Mouse (Mus musculus) kidney, adult 18-20 months (tissue): Measurements from ENCODE around the gene Hist2h2ab.
"Not testable (repeated sequence)": the region's sequence is repeated elsewhere in the genome, so short reads cannot be mapped to it uniquely, and the experiment has no call there.

ENCODE experiments used
- DNase-seq: peaks from one replicate; pipeline ENCODE4 v3.0.0; 2021

The Hist2h2ab gene

DNA sequence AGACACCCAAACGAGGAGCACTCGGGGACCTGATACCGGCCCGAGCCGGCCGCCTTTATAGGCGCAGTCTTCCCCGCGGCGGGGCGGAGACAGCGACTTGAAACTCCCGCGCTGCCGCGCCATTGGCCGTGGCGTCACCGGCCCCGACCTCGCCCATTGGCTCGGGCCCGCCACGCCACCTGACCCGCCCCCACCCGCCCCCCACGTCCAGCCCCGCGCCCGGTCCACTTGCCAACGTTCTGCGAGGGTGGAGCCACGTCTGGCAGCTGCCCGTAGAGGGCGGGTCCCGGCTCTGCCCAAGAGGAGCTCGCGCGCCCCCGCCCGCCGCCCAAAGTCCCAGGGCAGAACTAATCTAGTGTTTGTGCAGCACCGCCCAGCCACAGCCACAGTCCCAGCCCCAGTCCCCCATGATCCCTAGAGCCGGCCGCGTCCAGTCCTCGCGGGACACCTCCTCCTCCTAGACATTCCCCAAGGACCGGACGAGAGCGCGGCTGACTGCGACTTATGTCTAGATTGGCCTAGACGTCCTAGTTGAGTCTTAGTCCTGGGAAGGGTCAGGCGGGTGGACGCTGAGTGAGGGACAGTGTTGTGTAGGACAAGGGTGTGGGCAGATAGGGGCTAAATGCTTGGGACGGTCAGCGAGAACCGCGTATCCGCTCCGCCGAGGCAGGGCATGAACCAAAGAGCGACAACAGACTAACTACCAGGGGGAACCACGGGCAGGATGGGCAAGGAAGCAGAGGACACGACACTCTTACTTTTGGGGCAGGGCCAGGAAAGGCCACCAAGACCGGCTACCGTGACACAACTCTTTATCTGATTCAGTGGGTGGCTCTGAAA lies 19.5 kb downstream of the Hist2h2ab start, which contains the start of gene Hist2h3c2:
Hist2h3c2 (minus strand) TSS at position 174 of the 840 bp plus-strand sequence.
- DNase-seq: peak; percentile 53

DNA sequence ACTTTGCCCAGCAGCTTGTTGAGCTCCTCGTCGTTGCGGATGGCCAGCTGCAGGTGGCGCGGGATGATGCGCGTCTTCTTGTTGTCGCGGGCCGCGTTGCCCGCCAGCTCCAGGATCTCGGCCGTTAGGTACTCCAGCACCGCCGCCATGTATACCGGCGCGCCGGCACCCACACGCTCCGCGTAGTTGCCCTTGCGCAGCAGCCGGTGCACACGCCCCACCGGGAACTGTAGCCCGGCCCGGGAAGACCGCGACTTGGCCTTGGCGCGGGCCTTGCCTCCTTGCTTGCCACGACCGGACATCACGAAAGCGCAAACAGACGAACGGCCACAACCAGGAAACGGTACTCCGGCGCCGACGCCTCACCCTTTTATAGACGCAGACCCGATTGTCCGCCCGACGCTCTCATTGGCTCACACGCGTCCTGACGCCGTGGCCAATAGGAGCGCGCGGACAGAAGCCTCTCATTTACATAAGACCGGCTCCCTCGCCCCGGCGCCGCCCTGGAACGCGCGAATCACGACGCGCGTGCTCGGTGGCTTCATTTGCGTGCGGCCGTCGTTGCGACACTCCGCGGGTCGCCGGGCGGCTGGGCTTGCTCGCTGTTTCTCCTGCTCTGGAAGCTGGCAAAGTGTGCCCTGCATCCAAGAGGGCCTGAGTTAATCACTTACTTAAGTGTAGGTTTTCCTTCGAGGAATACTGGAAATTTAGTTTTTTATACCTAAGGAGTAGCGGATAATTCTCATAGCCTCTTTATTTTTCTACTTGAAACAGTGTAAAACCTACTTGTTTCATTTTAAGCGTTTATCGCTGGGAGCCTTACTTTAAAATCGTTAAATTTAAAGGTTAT lies 20.5 kb downstream of the Hist2h2ab start, which contains the start of gene Hist2h2aa2:
Hist2h2aa2 (minus strand) TSS at position 328 of the 850 bp plus-strand sequence.
- DNase-seq: peak; percentile 98

DNA sequence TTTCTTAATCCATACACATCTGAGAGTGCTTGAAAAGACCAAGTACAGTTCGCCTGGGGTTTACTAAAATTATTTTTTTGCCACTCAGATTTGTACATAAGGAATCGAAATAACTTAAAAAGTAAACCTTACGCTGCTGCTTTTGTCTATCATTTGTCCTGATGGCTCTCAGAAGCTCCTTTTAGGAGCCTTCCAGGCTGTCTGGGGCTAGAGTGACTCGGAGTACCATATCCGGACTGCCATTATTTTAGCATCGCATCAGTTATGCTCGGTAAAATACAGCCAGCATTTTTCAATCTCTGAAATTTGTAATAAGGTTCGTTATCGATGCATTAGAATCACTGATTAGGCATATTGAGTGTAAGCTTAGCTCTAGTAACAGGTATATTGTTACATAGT lies 21.1 kb downstream of the Hist2h2ab start:
- DNase-seq: no peak

DNA sequence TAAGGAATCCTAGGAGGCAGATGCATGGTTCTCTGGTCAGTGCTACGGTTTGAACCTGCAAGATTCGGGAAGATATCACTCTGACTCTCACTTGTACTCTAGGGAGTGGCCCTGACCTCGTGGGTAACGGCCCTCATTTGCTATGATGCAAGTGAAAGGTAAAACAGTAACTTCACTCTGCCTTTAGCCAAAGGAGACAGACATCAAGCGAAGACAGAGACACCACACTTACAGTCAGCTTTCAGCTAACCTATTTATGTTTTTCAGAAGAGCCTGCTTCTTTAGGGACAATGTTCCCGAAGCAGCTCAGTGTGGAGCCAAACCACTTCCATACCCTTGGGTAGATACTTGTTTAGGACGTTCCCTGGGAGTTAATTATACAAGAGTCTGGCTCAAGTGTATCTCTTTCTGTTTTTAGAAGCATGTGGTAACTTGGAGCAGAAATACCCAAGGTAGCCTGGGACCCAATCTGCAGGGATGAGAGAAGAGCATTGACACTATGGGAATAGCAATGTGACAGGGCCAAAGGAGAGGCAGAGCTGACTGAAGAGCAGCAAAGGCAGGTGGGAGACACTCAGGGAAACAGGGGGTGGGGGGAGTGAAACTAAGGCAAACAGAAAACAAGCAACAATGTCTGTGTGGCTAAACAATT lies 24.4 kb downstream of the Hist2h2ab start:
- peak; percentile 15 for DNase-seq

DNA sequence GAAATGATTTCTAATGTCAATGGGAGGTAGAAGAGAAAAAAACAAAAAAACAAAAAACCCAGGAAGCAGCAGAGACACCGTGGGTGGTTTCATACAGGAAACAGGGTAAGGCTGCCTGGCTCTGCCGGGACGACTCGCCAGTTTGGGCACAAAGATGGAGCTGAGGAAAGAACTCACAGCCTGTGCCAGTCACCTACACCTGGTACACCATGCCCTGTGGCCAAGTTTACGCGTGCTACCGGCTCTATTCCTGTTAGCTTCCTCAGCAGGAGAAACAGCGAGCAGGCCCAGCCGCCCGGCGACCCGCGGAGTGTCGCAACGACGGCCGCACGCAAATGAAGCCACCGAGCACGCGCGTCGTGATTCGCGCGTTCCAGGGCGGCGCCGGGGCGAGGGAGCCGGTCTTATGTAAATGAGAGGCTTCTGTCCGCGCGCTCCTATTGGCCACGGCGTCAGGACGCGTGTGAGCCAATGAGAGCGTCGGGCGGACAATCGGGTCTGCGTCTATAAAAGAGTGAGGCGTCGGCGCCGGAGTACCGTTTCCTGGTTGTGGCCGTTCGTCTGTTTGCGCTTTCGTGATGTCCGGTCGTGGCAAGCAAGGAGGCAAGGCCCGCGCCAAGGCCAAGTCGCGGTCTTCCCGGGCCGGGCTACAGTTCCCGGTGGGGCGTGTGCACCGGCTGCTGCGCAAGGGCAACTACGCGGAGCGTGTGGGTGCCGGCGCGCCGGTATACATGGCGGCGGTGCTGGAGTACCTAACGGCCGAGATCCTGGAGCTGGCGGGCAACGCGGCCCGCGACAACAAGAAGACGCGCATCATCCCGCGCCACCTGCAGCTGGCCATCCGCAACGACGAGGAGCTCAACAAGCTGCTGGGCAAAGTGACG lies 25.6 kb downstream of the Hist2h2ab start, which contains the start of gene Hist2h2aa1:
Hist2h2aa1 (plus strand) TSS at position 495 of the 884 bp plus-strand sequence.
- peak; percentile 89 for DNase-seq

DNA sequence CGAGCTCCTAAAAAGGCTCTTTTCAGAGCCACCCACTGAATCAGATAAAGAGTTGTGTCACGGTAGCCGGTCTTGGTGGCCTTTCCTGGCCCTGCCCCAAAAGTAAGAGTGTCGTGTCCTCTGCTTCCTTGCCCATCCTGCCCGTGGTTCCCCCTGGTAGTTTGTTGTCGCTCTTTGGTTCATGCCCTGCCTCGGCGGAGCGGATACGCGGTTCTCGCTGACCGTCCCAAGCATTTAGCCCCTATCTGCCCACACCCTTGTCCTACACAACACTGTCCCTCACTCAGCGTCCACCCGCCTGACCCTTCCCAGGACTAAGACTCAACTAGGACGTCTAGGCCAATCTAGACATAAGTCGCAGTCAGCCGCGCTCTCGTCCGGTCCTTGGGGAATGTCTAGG lies 26.4 kb downstream of the Hist2h2ab start:
- DNase-seq: not testable (repeated sequence)

DNA sequence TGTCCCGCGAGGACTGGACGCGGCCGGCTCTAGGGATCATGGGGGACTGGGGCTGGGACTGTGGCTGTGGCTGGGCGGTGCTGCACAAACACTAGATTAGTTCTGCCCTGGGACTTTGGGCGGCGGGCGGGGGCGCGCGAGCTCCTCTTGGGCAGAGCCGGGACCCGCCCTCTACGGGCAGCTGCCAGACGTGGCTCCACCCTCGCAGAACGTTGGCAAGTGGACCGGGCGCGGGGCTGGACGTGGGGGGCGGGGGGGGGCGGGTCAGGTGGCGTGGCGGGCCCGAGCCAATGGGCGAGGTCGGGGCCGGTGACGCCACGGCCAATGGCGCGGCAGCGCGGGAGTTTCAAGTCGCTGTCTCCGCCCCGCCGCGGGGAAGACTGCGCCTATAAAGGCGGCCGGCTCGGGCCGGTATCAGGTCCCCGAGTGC lies 26.8 kb downstream of the Hist2h2ab start, which contains the start of gene Hist2h3c1:
Hist2h3c1 (plus strand) TSS at position 259 of the 430 bp plus-strand sequence.
- DNase-seq: not testable (repeated sequence)

DNA sequence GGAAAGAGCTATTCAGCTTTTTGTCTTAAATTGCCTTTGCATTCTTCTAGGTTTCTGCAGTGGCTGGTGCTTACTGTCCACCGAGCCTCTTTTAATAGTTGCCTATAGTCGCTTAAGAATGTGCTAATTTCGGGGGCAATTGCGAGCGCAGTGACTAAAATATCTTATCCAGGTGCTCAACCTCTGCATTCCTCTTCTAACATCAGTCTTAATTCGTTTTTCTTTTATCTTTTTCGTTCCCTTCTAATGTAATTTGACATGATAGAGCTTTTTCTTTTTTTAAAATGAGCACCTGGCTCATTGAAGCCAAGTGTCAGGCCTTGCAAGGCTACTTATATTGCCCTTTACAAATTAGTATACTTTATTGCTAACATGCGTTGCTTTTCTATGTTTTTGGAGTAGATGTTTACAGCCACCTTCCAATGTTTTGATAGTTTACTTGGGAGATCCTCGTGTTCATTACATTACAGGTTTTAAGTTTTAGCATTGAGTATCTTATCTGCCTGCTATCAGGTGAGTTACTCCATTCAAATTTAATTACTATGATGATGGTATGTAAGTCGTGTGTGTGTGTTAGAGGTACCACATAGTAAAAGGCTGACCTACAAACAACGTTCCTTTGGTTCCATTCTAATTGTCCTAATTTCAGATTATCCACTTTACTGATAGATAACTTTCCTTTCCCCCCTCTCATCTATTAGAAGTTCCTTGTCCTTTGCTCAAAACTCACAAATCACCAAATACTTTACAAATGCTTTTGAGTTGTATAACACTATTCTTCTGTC lies 27.9 kb downstream of the Hist2h2ab start:
- DNase-seq: no peak

DNA sequence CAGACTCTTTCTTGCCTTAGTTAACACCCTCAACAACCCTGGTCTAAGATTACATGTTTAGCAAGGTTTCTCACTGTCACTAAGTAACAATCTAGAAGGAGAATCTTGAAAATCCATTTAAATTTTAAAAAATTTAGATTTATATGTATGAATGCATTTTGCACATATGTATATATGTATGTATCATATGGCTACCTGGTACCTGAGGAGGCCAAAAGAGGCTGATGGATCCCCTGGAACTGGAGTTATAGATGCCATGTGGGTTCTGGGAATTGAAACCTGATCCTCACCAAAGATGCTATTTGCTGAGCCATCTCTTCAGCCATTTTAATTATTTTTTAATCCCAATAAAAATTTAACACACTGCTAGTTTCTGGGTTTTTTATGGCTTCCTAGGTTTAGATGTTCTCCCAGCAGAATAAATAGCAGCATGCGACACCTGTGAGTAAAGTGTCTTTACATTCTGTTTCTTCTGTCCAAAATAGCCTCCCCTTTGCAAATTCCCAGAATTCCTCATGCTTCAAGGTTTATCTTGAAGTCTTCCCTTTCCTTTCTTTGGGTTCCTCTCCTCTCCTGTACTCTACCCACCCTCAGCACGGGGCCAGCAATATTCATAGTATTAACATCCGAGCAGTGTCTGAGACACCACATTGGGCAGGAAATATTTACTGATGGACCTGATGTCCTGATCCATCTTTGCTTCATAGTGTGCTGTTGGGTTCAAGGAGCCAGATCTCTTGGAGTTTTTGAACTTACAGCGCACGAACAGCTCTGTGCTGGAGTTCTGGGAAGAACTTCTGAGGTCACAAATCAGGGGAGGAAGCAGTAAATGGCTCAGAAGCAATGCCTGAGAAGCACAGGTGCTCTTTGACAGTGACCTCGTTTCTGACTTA lies 28.7 kb downstream of the Hist2h2ab start:
- no peak for DNase-seq

DNA sequence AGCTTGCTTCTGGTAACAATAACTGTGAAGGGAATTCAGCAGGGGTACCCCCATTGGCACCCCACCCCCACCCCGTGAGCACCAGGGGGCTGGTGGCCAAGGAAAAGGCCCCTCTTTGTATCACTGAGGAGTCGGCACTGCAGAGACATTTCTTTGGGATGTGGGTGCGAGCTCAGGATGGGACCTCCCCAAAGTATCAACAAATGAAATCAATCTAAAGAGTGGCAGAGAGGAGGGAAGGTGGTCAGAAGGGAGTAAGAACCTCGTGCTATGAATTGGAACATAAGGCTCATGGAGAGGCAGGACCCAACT lies 29.3 kb downstream of the Hist2h2ab start:
- no peak for DNase-seq

DNA sequence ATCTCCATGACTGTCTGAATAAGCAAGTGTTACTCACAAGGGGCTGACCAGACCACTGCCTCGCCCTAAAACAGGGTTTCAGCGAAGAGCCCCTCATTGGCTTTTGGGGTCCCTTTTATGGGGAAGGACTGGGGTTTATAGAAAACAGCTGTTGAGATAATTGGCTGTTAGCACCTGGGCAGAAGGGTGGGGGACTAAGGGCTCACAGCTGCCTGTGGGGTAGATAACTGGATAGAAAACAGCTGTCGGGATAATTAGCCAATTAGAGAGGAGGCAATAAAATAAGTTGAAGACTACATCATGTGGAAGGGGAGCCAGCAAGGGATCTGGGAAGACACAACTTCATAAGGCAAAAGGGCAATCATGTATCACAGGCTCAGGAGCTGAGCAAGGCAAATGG lies 31.2 kb downstream of the Hist2h2ab start:
- DNase-seq: no peak

DNA sequence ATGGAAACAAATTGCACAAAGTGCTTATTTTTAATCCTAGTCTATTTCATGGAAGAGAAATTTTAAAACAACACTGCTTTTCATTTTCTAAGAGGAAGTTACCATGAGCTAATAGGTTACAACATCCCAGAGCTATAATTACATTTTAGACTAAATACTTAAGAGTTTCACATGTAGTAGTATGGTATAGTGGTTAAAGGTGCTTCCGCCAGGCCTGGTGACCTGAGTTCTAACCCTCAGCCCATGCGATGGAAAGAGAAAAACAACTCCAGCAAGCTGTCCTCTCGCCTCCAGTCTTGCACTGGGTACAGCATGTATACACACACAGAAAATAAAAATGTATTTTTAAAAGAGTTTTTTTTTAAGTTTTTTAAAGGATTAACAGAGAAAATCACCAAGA lies 32.1 kb downstream of the Hist2h2ab start:
- no peak for DNase-seq

DNA sequence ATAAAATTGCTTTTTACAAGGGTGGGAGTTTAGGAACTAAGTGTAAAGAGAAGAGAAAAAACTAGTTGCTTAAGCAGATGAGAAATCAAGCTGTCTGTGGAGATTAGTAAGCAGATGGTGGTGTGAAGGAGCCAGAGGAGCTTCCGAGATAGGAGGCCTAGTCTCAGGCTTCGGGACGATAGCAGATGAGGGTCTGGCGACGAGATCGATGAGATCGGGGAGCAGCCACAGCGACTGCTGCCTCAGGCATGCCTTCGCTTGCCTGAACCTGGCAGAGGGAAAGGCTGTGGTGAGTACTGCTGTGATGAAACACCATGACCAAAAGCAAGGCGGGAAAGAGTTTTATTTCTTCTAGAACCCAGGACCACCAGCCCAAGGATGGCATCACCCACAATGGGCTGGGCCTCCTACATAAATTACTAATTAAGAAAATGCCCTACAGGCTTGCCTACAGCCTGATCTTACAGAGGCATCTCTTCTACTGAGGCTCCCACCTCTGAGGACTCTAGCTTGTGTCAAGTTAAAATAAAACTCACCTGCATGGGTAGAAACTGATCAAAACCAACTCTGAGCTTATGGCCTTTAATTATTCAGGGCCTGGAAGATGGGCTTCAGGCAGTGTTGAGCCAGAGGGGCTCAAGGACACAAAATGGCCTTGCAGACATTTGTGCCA lies 35.2 kb downstream of the Hist2h2ab start:
- DNase-seq: no peak

DNA sequence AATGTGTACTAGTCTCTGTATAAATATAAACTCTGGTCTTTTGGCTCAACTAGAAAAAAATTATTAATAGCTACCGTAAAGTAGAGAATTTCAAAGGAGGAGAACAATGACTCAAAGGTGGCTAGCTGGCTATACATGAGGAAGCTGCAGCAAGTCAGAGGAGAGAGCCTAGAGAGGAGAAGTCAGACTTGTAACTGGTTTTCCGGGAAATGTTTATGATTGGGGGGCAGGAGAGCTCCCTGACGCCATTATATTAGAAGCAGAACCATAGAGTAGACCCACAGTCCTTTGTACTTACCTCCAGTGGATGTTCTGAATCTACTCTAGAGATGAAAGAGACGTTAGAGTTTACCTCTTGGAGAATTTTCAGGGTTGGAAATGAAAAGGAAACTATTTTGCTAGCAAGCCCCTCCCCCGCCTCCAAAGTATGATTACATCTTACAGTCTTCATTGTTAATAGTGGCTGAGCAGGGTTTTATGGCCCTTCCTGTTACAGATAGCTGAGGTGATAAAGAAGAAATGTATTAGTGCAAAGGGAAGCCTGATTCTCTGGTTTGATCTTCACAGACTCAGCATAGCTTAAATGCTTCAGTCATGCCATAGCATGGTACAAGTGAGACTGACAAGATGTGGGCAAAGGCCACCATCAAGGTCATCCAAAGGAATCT lies 36.4 kb downstream of the Hist2h2ab start:
- no peak for DNase-seq

DNA sequence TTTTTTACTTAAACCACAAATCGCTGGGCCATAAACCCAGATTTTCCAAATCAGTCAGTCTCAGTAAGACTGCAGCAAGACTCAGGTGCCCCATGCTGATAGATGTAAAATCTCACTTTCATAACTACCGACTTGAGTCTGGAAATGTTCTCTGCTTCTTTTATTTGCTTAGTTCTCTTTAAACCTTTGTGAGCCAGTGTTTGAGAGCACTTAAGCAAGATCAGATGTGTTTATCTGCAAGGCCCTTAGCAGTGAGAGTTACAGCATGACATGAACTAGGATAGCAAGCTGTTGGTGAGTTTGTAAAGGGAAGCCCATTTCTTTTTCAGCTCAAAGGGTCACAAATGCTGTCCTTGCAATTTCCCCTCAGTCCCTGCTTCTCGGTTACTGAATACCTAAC lies 37.5 kb downstream of the Hist2h2ab start:
- DNase-seq: no peak

DNA sequence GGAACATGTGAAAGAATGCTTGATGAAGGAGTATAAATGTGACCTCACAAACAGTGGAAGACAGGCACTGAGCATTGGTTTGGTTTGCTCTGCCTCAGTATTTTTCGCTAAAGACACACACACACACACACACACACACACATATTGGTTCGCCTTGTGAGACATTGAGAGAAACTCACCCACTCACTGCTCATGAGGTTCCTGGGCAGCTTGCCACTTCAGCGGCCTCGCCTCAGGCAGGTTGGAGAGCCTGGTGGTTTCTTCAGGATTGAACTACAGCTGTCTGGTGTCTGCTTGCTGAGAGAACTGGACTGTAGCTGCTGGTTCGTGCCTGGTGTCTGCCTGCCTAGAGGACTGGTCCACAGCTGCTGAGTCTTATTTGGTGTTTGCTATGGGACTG lies 40.6 kb downstream of the Hist2h2ab start:
- no peak for DNase-seq

DNA sequence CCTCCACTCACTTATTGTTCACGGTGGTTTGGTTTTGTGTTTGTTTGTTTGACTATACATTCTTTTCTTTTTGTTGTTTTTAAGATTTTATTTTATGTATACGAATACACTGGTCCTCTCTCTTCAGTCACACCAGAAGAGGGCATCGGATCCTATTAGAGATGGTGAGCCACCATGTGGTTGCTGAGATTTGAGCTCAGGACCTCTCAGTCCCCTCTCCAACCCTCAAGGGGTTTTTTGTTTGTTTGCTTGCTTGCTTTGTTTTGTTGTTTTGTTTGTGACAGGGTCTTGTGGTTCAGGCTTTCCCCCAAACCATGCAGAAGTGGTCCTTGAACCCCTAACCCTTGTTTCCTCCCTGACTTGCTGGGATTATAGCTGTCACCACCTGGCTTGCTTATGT lies 42.0 kb downstream of the Hist2h2ab start:
- no peak for DNase-seq

DNA sequence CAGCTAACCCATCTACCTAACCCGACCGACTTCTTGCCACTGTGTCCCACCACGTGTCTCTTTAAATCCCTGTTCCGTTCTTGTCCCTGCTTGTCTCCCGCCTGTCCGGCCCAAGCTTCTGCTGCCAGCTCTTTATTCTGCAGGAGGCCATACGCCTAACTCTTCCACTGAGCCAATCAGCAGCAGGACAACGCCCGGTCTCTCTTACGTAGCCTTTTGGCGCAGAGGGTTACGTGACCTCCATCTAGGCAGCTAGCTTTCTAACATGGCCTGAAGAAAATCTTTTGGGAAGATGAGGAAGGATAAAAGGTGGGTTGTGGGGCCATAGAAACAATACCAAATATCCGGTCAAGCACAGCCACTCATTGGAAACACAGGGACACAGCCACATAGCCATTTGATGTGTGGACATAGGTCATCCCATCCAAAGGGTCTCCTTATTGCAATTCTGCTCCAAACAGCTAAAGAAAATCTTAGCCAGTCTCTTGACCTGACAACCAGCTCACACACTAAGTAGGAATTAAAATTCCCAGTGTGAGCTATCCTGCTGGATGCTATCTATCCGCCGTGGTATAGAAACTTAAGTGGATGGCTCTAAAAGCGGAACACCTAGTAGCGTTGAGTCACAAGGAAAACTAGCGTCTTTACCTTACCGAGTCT lies 42.7 kb downstream of the Hist2h2ab start:
- peak; percentile 76 for DNase-seq
